Mouse (Mus musculus): Measurements from ENCODE around the gene Hist1h3d.

Hist1h3d gene

GRCm38 (mm10) chr13:23622861-23623450 lies 47.4 kb downstream of the Hist1h3d start:
- peak in 1 of 2 experiments; percentile 19 for DNase-seq

Data from spleen, adult 18-20 months (tissue).